Mouse (Mus musculus): Measurements from ENCODE around the gene Nt5c2.

Nt5c2 gene

DNA sequence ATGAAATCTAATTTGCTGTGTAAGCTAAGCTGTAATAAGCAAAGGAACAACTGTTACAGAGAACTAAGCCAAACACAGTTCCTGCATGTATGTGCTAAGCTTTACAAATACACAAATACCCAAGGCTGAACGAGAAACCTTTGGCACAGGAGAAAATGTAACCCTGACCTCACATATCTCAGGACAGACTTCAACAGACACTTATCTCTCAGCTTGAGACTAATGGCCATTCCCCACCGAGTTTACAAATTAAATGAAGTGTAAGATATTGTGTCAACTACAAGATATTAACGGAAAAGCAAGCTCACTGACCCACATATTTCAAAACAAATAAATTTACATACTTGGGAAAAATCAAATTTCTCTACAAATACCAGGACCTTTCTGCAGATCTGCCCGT, 86.8 kb downstream of the Nt5c2 start:
- no peak for DNase-seq (ENCODE audit: low read depth)

DNA sequence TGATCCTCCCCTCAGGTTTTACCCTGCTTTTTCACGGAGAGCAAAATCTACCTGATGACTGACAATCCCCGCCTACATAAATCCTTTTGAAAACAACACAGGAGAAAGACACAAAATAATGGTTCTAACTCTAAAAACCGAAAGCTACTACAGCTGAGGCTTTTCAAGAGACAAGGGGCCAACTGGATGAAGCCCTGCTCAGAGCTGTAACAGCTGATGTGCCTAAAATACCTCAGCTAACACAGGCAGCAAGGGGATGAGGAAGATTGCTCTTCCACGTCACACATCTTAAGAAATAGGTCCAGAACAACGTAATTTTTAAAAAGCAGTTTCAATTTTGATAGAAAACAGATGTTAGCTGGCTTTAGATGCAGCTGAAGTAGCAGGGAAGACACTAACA, 88.0 kb downstream of the Nt5c2 start:
- DNase-seq (ENCODE audit: low read depth) = peak; percentile 49

- no peak for DNase-seq (ENCODE audit: low read depth)
Measured at GRCm38 (mm10) chr19:46926357-46926756, 88.6 kb downstream of the Nt5c2 start.

DNA sequence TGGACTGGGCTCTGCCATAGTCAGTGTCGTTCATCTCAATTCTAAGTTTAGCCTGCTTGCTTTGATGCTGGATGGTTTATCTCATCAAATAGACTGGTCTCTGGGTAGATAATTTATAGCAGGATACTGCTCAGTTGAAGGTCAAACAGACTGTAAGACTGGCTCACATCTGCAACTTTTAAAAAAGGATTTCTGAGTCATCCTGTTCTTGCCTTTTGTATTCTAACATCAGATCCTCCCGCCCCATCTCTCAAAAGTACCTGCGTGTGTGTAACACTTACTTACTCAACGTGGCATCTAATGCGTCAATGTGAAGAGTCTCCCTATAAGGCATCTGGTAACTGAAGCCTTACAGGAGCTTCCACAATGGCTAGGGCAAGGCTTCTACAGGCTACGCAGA, 94.4 kb downstream of the Nt5c2 start:
- no peak for DNase-seq (ENCODE audit: low read depth)

GRCm38 (mm10) chr19:46915406-46916080, 99.4 kb downstream of the Nt5c2 start:
- DNase-seq (ENCODE audit: low read depth) = peak; percentile 53

- DNase-seq (ENCODE audit: low read depth) = no peak
Measured at GRCm38 (mm10) chr19:46913626-46914025, 101.3 kb downstream of the Nt5c2 start.

- DNase-seq (ENCODE audit: low read depth) = no peak
Measured at GRCm38 (mm10) chr19:46911492-46911891, 103.5 kb downstream of the Nt5c2 start.

DNA sequence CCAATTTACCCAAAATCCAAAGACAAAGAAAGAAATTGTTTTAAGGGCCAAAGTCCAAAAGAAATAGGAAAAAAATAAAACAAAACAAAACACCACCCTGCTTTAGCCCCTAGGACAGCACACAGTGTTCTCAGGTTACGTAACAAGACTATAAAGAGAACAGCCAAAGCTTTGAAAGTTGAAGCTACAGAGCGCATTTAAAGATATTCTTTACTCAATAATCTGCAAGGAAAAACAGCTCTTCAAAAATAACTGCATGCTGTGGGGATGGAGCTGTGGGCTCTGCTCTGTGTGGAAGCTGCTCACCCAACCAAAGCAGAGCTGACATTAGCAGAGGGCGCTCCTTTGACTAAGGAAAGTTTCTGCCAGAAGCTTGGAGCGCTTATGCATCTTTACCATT, 106.0 kb downstream of the Nt5c2 start:
- DNase-seq (ENCODE audit: low read depth) = peak; percentile 33

GRCm38 (mm10) chr19:46908207-46908606, 106.7 kb downstream of the Nt5c2 start:
- no peak for DNase-seq (ENCODE audit: low read depth)

DNA sequence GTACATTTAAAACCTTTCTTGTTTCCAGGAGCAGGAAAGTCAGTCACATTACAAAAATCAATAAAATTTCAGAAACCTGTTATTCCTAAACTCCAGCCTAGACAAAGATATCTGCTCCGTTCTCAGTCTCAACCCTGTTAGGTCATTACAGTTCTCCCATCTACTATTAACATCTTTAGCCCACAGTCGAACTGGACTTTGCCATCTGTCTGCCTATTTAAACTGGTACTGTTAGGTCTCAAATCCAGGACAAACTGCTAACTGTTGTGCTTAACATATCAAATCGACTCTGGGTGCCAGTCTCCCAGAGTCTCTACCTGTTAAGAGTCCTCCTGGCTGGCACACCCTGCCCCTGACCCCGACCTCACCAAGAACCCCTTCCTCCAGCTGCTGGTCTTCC, 109.0 kb downstream of the Nt5c2 start:
- no peak for DNase-seq (ENCODE audit: low read depth)

DNA sequence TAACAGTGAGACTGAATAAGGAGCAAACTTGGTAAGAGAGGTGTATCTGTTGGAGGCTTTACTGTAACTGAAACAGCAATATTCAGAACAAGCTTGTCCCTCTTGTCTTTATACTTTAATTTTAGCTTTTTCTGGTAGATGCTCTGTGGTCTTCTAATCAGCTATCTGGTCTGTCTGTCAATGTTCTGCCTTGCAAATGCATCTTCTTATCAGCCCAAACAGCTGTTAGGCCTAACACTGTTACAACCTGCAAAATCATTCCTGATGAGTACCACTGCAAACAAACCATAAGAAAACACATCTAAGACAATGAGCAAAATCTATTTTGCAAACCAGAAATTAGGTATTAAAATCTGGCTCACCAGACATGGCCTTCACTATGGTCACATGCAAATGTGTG, 109.6 kb downstream of the Nt5c2 start:
- DNase-seq (ENCODE audit: low read depth) = no peak

- DNase-seq (ENCODE audit: low read depth) = no peak
Measured at GRCm38 (mm10) chr19:46904907-46905306, 110.0 kb downstream of the Nt5c2 start.

GRCm38 (mm10) chr19:46903379-46903778, 111.6 kb downstream of the Nt5c2 start:
- no peak for DNase-seq (ENCODE audit: low read depth)

DNA sequence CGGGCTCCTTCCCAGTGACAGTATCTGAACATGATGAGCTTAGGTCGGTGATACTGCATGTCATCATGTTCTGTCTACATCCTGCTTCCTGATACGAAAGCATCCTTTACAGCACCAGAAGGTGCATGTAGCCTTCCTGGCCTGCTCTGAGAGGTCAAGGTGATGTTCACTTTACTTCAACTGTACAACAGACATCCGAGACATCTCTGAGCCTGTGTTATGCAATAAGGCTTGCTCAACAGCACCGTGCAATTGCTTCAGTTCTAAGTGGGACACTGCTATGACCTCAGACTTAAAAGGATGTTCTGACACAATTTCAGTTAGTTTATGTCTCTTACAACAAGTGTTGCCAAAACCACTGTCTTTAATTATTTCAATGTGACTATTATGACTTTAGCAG, 113.6 kb downstream of the Nt5c2 start:
- peak; percentile 70 for DNase-seq (ENCODE audit: low read depth)

DNA sequence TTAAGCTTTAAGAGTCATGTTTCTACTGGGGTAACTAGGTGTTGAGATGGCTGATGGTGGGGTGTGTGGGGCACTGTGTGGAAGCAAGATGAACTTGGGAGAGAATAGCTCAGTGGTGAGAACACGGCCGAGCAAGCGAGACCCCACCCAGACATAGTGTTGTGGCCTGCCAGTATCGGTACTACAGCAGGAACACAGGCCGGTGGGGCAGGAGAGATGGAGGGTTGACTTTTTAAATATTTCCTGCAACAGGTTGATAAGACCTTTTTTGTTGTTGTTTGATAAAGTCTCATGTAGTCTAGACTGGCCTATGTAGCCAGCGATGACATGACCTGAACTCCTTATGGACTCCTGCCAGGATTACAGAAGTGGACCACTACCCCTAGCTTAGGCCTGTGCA, 114.2 kb downstream of the Nt5c2 start:
- no peak for DNase-seq (ENCODE audit: low read depth)

- DNase-seq (ENCODE audit: low read depth) = peak; percentile 71
Measured at GRCm38 (mm10) chr19:46899871-46900270, 115.1 kb downstream of the Nt5c2 start.

GRCm38 (mm10) chr19:46899306-46899705, 115.6 kb downstream of the Nt5c2 start:
- DNase-seq (ENCODE audit: low read depth) = no peak

DNA sequence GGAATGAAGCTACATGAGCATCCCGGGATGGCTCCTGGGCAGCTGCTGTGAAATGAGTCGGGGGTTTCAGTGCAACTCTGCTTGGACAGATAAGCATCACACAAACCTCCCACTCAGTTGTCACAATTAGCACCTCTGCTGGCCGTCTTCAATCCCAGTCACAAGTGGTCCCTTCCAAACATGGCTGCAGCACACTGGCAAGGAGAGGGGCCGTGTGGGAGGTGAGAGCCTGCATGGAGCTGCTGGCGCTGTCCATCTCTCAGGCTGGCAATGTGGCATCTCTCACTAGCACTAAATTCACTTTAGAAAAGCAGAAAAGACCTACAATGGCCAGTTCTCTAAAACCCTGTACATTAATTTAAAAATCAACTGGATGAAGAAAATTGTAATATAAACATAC, 116.7 kb downstream of the Nt5c2 start:
- DNase-seq (ENCODE audit: low read depth) = no peak

- DNase-seq (ENCODE audit: low read depth) = no peak
Measured at GRCm38 (mm10) chr19:46897135-46897534, 117.8 kb downstream of the Nt5c2 start.

GRCm38 (mm10) chr19:46893484-46893883, 121.5 kb downstream of the Nt5c2 start:
- no peak for DNase-seq (ENCODE audit: low read depth)

DNA sequence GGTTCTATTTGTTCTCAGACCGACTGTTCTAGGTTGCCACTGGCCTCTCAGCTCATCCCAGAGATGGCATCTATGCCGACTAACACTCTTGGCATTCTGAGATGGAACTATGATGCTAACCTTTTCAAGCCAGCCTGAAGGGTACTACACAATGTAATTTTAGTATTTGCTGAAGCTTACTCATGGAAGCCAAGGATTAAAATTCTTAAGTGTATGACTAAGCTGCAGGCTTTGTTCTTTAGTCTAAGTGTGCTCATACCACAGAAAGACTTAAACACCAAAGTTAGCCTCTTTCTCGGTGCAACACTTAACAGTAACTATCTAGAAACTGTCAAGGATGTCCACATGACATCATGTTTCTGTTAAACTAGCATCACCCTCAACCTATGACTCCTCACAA, 122.1 kb downstream of the Nt5c2 start:
- DNase-seq (ENCODE audit: low read depth) = peak; percentile 36

DNA sequence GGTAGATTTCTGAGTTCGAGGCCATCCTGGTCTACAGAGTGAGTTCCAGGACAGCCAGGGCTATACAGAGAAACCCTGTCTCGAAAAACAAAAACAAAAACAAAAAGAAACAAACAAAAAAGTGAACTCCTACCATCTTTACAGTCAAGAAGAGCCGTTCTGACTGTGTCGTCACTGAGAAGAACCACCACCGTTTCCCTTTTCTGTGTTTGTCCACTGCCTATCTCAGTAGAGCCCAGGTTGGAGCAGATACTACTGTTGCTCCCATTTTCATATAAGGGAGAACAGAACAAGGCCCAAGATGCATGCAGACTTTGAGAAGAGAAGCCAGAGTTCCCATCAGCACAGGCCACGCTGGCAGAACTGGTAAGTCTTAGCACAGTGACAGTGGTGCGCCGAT, 124.3 kb downstream of the Nt5c2 start:
- DNase-seq (ENCODE audit: low read depth) = no peak

DNA sequence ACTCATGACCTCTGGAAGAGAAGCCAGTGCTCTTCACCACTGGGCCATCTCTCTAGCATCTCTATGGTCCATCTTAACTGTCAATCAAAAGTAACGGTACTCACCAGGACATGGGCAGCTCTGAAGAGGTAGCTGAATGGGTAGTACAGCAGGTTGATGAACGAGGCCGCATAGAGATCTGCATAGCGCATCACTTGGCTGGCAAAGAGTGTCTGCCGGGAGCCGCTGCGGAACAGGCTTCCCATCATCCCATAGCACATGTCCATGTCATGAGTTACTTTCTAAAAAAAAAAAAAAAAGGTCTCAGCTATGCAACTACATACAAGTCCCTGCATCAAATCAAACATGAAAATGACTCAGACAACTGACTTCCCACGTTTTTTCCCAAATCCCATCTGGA, 125.3 kb downstream of the Nt5c2 start:
- no peak for DNase-seq (ENCODE audit: low read depth)

DNA sequence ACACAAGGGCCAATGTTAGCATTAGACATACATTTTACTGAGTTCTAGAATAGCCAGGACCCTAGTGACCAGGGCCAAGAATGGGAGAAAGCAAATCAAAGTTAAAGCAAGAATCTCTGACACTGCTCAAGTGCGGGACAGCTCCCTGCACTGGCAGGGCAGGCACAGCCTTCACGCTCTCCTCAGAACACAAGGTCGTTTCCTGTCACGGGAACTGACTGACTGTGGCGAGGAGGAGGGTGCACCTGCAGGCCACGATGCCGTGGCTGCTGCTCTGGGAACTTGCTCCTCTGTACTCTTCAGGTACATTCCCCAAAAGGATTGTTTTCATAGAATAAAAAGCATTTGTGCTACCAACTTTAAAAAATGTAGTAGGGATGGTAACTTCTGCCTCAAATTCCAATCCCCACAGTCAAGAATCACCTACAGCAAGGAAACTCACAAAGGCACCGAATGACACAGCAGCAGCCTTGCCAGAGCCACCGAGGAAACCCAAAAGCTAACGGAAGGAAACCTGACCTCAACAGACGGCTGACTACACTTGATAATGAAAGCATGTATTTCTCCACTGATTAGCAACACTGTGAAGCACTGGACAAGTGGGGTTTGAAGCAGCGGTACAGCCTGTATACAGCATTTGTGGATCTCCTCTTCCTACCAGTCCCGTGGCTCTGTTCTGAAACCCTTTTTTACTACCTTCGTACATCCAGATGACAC, 127.0 kb downstream of the Nt5c2 start:
- DNase-seq (ENCODE audit: low read depth) = no peak

Measured in NIH3T3 (cell line).